Mouse (Mus musculus): ENCODE results near the gene Mettl8.

The Mettl8 gene

GRCm38 (mm10) chr2:70989201-70990191 is 65.9 kb downstream of the Mettl8 start:
- DNase-seq (ENCODE audit: low spot score in 2 of 2) = no peak

GRCm38 (mm10) chr2:70978271-70978670 is 77.1 kb downstream of the Mettl8 start:
- DNase-seq (ENCODE audit: low spot score in 2 of 2) = no peak

- DNase-seq (ENCODE audit: low spot score in 2 of 2) = no peak
Measured at GRCm38 (mm10) chr2:70974769-70975168, 80.6 kb downstream of the Mettl8 start.

- DNase-seq (ENCODE audit: low spot score in 2 of 2) = no peak
Measured at GRCm38 (mm10) chr2:70972795-70973518, 82.4 kb downstream of the Mettl8 start.

DNA sequence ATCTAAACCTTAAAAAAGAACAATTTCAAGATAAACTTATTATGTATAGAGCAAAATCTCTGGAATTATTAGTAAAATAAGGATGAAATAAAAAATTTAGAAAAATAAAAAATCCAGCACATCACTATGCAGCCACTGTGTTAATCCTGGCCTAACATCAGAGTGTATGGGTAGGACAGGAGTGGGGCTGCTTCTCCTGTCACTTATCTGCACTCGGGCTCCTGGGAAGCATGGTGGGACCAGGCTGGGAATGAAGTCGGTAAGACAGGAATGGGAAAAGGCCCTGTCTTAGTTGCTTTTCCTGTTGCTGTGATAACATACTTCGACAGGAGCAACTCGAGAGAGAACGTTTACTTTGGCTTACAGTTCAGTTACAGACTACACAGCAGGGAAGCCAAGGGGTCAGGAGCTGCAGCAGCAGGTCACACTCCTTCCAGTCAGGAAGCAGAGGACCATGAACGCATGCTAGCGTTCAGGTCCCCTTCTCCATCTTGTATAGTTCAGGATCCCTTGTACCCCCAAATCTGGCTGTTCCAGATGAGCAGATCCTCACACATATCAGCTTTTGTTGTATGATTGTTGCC is 85.1 kb downstream of the Mettl8 start:
- no peak for DNase-seq (ENCODE audit: low spot score in 2 of 2)

DNA sequence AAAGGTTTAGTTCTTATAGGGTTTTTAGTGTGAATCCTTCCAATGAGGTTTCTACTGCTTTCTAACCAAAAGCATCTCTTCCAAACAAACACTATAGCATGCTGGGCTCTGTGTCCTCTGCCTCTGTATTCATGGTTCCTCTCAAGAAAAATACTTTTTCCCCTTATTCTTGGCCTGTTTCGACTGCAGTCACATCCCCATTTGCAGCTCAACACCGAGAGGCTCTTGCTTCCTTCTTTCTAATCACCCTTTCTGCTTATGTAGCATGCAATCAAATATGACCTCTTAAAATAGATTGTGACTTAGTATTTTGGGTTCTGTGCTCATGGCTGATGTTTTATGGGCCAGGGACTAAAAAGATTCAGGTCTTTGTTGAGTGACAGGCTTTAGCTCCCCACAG is 87.1 kb downstream of the Mettl8 start:
- DNase-seq (ENCODE audit: low spot score in 2 of 2) = no peak

- no peak for DNase-seq (ENCODE audit: low spot score in 2 of 2)
Measured at GRCm38 (mm10) chr2:70967216-70967615, 88.2 kb downstream of the Mettl8 start.

DNA sequence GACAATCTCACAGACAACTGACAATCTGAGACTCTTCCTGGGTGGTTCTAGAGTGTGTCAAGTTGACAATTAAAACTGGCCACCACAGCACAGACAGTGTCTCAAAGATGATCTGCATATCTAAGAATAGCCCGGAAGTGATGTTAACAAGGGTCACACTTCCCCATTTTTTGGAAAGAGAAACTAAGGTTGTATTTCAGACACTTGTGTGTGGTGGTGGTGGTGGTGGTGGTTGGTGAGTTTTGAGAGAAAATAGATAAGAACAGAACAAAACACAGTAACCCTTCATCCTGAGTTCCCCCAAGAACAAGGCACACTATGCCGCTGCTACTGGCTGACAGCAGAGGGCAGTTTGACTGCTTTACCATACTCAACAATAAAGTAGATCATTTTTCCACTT is 90.6 kb downstream of the Mettl8 start:
- DNase-seq (ENCODE audit: low spot score in 2 of 2) = peak in 1 of 2 experiments; percentile 25

DNA sequence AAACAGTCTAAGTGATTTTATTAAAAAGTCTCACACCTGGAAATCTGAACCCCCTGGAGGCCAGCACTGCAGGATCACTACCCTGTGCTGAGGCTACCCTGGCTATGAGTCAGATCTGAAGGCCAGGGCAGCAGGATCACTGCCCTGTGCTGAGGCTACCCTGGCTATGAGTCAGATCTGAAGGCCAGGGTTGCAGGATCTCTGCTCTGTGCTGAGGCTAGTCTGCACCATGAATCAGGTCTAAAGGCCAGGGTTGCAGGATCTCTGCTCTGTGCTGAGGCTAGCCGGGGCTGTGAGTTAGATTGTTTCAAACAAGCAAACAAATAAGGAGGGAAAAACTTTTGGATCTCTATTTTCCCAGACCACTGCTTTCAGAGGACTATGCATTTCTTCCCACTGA is 92.5 kb downstream of the Mettl8 start:
- DNase-seq (ENCODE audit: low spot score in 2 of 2) = no peak

DNA sequence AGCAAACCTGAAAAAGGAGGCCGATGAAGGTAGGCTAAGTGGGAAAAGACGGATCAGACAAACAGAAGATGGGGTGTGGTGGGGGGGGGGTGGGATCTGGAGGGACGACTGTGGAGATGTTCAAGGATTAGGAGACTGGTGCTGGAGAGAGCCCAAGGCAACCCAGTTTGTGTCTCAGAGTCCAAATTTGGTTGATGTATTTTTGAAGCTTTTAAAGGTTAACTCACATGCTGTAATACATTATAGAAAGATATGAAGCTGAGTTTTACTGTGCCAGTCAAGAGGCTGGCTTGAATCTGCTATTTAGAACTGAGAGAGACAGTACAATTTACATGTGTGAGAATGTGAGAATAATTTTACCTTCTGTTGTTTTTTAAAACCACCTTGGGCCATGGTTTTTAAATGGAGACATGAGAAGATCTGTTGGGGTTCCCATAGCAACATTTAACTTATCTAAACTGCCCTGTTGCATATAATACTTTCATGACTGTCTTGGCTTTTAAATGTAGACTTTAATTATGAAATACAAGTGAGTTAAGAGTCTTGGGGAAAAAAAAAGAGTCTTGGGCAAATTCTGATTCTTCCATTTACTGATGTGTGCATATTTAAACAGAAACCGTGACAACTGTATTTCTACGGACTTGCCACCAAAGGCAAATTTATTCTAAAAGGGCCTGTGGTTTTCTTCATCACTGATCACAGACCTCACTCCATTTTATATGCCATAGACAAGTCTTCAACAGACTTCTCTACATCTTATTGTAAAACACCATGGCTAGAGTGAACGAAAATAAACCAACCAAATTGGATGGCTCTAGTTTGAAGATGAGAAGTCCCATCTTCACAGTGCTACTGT is 94.1 kb downstream of the Mettl8 start:
- DNase-seq (ENCODE audit: low spot score in 2 of 2) = no peak

DNA sequence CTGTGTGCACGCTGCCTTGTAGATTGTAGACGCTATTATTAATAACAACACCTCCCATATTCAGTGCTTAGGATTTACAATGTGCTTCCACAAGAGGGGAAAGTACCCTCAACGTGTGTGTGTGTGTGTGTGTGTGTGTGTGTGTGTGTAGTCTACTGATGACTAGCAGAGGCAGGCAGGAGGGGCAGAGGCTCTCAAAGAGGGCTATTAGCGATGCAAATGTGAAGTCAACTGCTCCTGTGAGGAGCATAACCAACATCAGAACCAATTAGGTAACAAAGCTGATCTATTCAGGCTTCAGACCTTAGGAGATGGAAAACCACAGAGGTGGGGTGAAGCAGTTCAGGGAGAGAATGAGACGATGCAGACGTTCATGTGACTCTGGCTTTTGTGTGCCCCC is 95.3 kb downstream of the Mettl8 start:
- DNase-seq (ENCODE audit: low spot score in 2 of 2) = no peak

DNA sequence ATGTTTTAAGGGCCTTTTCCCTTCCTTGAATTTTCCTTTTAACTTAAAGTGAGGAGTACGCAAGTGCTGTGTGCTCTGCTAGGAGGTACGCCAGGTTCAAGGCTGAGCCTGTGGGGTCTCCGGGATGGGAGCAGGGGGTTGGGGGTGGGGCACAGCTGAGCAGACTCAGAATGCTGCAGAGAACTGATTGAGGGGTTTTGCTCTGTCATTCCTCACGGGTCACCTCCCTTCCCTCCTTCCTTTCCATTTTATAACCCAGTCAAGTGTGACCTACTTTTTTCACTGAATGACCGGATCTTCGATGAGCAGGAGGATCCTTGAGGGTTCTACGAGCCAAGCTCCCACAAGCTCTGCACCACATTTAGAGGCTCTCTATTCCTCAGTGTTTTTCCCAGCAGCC is 96.0 kb downstream of the Mettl8 start:
- no peak for DNase-seq (ENCODE audit: low spot score in 2 of 2)

- DNase-seq (ENCODE audit: low spot score in 2 of 2) = no peak
Measured at GRCm38 (mm10) chr2:70958536-70958935, 96.8 kb downstream of the Mettl8 start.

DNA sequence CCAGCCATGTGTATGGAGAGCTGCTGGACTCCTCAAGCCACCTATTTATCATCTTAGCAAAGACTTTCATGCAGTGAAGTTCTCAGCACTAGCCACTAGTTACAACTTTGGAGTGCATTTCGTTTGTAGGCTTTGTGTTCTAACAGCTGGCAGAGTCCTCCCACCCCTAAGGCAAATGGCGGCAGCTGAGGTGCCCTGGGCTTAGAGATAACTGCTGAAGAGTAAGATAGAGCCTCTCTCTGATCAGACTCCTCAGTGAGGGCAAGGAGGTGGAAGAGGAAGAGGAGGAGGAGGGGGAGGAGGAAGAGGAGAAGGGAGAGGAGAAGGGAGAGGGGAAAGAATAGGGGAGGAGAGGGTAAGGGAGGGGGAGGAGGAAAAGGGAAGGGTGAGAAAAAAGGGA is 101.8 kb downstream of the Mettl8 start:
- DNase-seq (ENCODE audit: low spot score in 2 of 2) = peak in 1 of 2 experiments; percentile 30

DNA sequence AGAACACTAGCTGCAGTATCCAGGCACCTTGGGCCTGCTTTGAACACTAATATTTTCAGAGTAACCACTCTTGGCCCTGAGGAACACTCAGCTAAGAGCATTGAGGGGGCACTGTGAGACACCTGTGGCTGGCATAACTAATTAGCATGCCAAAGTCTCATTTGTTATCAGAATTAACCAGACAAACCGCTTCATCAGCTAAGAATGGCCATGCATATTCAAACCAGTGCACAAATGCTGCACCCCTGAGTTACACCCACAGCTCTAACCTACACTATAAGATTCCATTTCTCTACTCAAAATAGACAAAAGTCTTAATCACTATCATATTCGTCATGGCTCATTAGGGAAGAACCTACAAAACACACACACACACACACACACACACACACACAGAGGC is 103.4 kb downstream of the Mettl8 start:
- no peak for DNase-seq (ENCODE audit: low spot score in 2 of 2)

DNA sequence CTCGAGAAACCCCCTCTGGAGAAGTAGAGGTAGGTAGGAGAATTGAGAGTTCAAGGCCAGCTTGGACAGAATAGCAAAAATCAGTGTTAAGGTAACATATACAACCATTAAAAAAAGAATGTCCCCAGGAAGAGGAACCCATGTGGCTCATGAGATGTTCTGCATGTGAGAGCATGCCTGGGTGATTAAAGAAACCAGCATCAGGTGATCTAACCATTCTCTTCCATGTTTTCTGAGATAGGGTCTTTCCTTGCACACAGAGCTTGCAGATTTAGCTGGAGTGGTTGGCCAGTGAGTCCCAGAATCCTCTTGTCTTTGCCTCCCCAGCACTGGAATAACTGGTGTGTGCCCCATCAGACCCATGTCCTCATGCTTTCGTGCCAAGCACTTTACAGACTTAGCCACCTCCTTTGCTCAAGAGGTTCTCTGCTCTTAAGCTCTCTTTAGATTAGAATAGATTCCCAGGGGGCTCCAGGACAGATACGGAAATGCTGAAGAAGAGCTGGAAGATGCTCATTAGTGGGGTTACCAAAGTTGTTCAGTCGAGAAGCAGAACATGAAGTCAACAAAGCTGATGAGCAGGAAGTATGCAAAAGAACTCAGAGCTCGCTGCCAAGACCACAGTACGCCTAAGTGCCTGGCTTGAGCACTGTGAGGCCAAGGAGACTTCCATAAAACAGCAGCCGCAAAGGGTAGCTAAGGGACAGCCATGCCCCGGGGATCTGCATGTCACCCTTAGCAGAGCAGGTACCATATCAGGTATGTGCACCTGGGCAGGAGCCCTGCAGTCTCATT is 110.7 kb downstream of the Mettl8 start:
- DNase-seq (ENCODE audit: low spot score in 2 of 2) = no peak

DNA sequence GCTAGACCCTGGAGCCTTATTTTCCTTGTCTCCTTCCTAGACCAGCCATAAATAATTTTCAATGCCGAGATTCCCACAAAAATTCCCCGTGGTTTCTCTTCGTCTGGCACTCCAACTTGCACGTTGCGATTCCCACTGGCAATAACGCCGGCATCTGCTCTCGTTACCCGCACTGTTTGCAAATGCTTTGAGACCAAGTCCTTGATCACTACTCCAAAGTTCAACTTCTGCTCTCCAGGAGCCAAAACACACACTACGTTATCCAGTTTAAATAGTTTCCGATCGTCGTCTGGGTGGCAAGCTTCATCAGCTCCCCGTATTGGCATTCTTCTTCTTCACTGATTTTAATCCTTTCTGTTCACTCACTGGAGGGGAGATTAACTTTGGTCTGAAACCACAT is 114.6 kb downstream of the Mettl8 start:
- DNase-seq (ENCODE audit: low spot score in 2 of 2) = no peak

DNA sequence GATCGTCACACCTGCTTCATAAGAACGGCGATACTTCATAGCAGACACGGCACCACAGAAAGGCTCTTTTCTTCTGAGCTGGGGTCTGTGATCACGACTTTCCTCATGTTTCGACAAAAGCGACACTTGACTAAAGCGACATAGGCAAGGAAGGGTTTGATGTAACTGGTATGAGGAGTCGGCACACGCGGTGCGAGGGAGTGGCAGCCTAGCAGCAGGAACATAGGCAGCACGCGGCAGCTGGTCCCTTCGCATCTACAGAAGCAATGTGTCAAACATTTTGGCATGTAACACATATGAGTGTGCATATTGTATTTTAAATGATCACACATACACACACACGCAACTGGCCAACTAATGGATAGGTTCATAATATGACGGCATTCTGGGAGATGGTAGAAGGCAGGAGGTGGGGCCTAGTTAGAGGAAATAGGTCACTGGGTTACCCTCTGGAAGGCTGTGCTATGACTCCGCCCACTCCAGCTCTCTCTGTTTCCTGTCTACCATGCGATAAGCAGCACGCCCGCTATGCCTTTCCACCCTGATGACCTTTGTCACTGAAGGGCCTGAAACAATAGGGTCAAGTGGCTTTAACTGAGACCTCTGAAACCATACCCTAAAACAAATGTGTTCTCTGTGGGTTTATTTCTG is 116.4 kb downstream of the Mettl8 start:
- no peak for DNase-seq (ENCODE audit: low spot score in 2 of 2)

DNA sequence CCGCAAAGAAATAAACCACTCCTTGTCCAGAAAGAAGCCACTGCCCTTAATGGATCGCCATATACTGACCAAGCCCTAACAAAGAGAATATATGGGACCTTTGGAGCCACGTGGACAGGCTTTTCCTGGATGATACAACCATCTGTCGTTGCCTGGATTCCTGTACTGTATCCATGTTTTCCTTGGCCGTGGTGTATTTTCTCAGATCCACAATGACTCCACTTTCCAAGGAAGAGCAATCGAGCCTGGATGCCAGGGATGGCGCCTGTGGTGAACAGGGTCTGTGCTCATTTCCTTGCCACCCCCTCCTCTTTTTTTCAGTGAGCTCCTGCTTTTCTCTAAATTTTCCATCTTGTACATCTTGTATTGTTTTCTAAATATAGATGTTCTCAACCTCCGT is 120.6 kb downstream of the Mettl8 start:
- DNase-seq (ENCODE audit: low spot score in 2 of 2) = no peak

DNA sequence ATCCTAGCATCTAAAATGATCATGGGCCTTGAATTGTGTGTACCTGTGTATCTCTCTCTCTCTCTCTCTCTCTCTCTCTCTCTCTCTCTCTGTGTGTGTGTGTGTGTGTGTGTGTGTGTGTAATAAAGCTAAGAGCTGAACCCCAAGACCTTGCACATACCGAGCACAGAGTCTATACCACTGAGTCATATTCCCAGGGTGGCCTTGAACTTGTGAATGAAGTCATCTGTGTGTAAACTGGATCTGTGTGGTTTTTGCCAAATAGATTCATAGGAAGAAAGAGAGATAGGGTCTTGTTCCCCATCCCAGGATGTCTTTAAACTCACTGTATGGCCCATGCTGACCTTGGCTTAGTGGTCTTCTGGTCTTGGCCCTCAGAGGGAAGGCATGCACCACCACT is 121.9 kb downstream of the Mettl8 start:
- no peak for DNase-seq (ENCODE audit: low spot score in 2 of 2)
